Comparison of ENCODE assay signal across 8 mouse cellular contexts in genomic region chr14:75445948-75446281, GRCm38 (mm10). TPM values are rescaled to one million over a fixed set of nuclear protein-coding genes. Genes with fewer than 3 reads are reported as not detected.
DNase-seq lines count a peak whose midpoint lies in the region; ATAC-seq and TF ChIP-seq lines count a peak whose summit lies in the region.

No protein-coding gene starts in this region.

- WGBS in cerebellum, adult 2 months = 36% methylated on average over 6 of the region's 6 CpGs
- 16% methylated on average over 6 of the region's 6 CpGs for WGBS in thymus, adult 2 months
- WGBS in liver, embryonic 15.5 days (ENCODE audit: insufficient replicate concordance) = 8% methylated on average over 6 of the region's 6 CpGs

- no peaks in the 10 kb centered on the region; the same call in 1 of the 2 replicates for H3K4me1 ChIP-seq in cerebellum, adult 2 months (ENCODE audit: control insufficient read depth, insufficient read depth, low read length)
- peaks cover 19% of the 10 kb centered on the region for H3K4me1 ChIP-seq in thymus, adult 2 months (replicated peaks; ENCODE audit: control insufficient read depth, insufficient read depth, low read length)
- peaks cover 4% of the 10 kb centered on the region; the same call in 1 of the 2 replicates for H3K4me1 ChIP-seq in liver, embryonic 15.5 days (replicated peaks)

- H3K9me3 ChIP-seq in liver, embryonic 15.5 days (replicated peaks) = no peaks in the 10 kb centered on the region

- no peaks in the 10 kb centered on the region for H3K27me3 ChIP-seq in cerebellum, adult 2 months (ENCODE audit: control insufficient read depth, insufficient read depth, low read length)
- no peaks in the 10 kb centered on the region for H3K27me3 ChIP-seq in thymus, adult 2 months (ENCODE audit: control insufficient read depth, insufficient read depth, low read length)
- no peaks in the 10 kb centered on the region for H3K27me3 ChIP-seq in liver, embryonic 15.5 days

- peak overlapping the region; percentile 35 for H3K4me3 ChIP-seq in cerebellum, adult 2 months (replicated peaks; ENCODE audit: insufficient read depth, low read depth, low read length)
- peak overlapping the region; percentile 43 for H3K4me3 ChIP-seq in thymus, adult 2 months (ENCODE audit: control insufficient read depth, insufficient read depth, low read length)
- H3K4me3 ChIP-seq in liver, embryonic 15.5 days (replicated peaks) = peak overlapping the region; percentile 30

- no peak overlapping the region for H3K9ac ChIP-seq in liver, embryonic 15.5 days

- ATAC-seq in liver, embryonic 15.5 days (ENCODE audit: insufficient read depth) = no peak

- DNase-seq in cerebellum, adult 2 months = no peak
- no peak for DNase-seq in cerebellum, adult 18-20 months
- DNase-seq in thymus, adult 2 months = no peak
- DNase-seq in thymus, postnatal 25 days = no peak
- DNase-seq in urinary bladder, postnatal 4 days (ENCODE audit: low spot score in 2 of 2) = no peak
- DNase-seq in adrenal gland, postnatal 14 days = no peak
- DNase-seq in left cerebral cortex, postnatal 25 days (ENCODE audit: low spot score in 2 of 2) = no peak

- peak overlapping the region; percentile 56 for H3K4me2 ChIP-seq in liver, embryonic 15.5 days

- H3K36me3 ChIP-seq in thymus, adult 2 months (ENCODE audit: control insufficient read depth, insufficient read depth, low read length) = no peaks in the 10 kb centered on the region
- no peaks in the 10 kb centered on the region for H3K36me3 ChIP-seq in liver, embryonic 15.5 days (replicated peaks)

- intact Hi-C loops in left cerebral cortex, postnatal 25 days (cut with DNase I) = no loop called here

- no peak for TF ChIP-seq POLR2A in cerebellum, adult 2 months (IDR thresholded peaks at IDR 0.05; ENCODE audit: borderline replicate concordance, insufficient read depth, low read length)
- no peak for TF ChIP-seq POLR2A in thymus, adult 2 months (IDR thresholded peaks at IDR 0.05; ENCODE audit: control insufficient read depth, extremely low read depth, insufficient read depth, low read length, poor library complexity)

- H3K27ac ChIP-seq in cerebellum, adult 2 months (ENCODE audit: insufficient read depth, low read length) = no peak overlapping the region
- H3K27ac ChIP-seq in thymus, adult 2 months (ENCODE audit: control insufficient read depth, insufficient read depth, low read length) = peak overlapping the region; percentile 90
- no peak overlapping the region for H3K27ac ChIP-seq in liver, embryonic 15.5 days (replicated peaks)

- no peak for TF ChIP-seq CTCF in cerebellum, adult 2 months (IDR thresholded peaks at IDR 0.05; ENCODE audit: borderline replicate concordance, insufficient read depth, low read depth, low read length)
- TF ChIP-seq CTCF in thymus, adult 2 months (IDR thresholded peaks at IDR 0.05; ENCODE audit: borderline replicate concordance, control insufficient read depth, extremely low read depth, insufficient read depth, low read length, poor library complexity) = no peak

RNA-seq across cellular contexts. Expression of gene Siah3, which starts 9.9 kb away (rescaled TPM):
- 5.4 and 5.8 TPM in 2 replicates for polyA plus RNA-seq in cerebellum, adult 2 months (2012; rRNA removed)
- 0.05 and 0.11 TPM in 2 replicates for polyA plus RNA-seq in thymus, adult 2 months (2012; rRNA removed)
- polyA plus RNA-seq in liver, embryonic 15.5 days (2015; fragmentation: Nextera tagmentation; extraction: Ambion mirVana) = 0.09 and 0.10 TPM in 2 replicates
- 0.53 and 0.63 TPM in 2 replicates for total RNA-seq in adrenal gland, postnatal 14 days (2021)
- total RNA-seq in left cerebral cortex, postnatal 25 days (2021) = 1 to 10 TPM; 7.4 to 9.6 TPM
